Mouse (Mus musculus) stomach, postnatal 0 days (tissue): ENCODE measurements at regions not wholly inside any gene's neighbourhood (a gene's known extent, or its start where the extent isn't known, plus 50 kb on each side); places are given as distances from the start of the nearest gene placed in this dataset.

Experiments used
- CTCF ChIP-seq: IDR thresholded peaks from 2 replicates; pipeline ENCODE4 v1.5.1; 2016; ENCODE audit warnings: antibody characterized with exemption, low read depth, mild to moderate bottlenecking, moderate library complexity
- EP300 ChIP-seq: optimal IDR thresholded peaks from 2 replicates; pipeline ENCODE3; 2016; ENCODE audit warnings: antibody characterized with exemption

DNA sequence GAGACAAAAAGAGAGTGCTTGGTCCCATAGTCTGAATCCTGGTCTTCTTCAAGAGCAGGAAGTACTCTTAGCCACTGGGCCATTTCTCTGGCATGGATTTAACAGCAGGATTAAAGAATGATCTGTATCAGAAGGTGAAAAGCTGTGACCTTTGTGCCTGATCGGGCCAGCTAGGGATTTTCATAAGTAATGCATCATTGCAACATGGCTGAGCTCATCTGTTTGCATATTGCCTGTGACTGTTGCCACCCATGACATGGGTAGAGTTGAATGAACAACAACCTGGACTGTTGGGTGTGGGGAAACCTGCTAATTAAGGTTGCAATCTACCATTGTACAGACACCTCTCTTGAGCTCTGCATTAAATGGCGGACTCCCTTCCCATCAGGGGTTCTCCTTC, 119.6 kb downstream of the Tbx5 start:
- TF ChIP-seq CTCF: no peak
- TF ChIP-seq EP300: no peak
